8 mouse cellular contexts compared by ENCODE assay signal in genomic region chr11:118202410-118203233, GRCm38 (mm10). TPM values are rescaled to one million over a fixed set of nuclear protein-coding genes. Genes with fewer than 3 reads are reported as not detected.
A peak's percentile ranks its signal among the peaks of the same experiment; 100 is the strongest.
DNase-seq lines count a peak whose midpoint lies in the region; ATAC-seq and TF ChIP-seq lines count a peak whose summit lies in the region.

No protein-coding gene starts in this region.

- H3K36me3 ChIP-seq in liver, postnatal 0 days (replicated peaks; ENCODE audit: insufficient read depth, low read length), result no peaks in the 10 kb centered on the region; the same call in 1 of the 2 replicates

- peak overlapping the region; percentile 58 for H3K4me2 ChIP-seq in liver, postnatal 0 days (ENCODE audit: low read depth, low read length)

- H3K27ac ChIP-seq in cerebellum, adult 2 months (ENCODE audit: insufficient read depth, low read length), result peak overlapping the region; percentile 91
- H3K27ac ChIP-seq in liver, postnatal 0 days (ENCODE audit: low read depth), result peak overlapping the region; percentile 52
- peak overlapping the region; percentile 98 for H3K27ac ChIP-seq in olfactory bulb, adult 2 months (ENCODE audit: insufficient read depth, low read depth, low read length)

- TF ChIP-seq POLR2A in cerebellum, adult 2 months (IDR thresholded peaks at IDR 0.05; ENCODE audit: borderline replicate concordance, insufficient read depth, low read length), result peak; percentile 74
- TF ChIP-seq POLR2A in olfactory bulb, adult 2 months (IDR thresholded peaks at IDR 0.05; ENCODE audit: insufficient read depth, low read depth, low read length), result no peak

- H3K27me3 ChIP-seq in cerebellum, adult 2 months (ENCODE audit: control insufficient read depth, insufficient read depth, low read length), result no peaks in the 10 kb centered on the region
- no peaks in the 10 kb centered on the region for H3K27me3 ChIP-seq in liver, postnatal 0 days (ENCODE audit: insufficient read depth, low read length)

- peak overlapping the region; percentile 54 for H3K9ac ChIP-seq in liver, postnatal 0 days (replicated peaks)

- no peaks in the 10 kb centered on the region for H3K9me3 ChIP-seq in liver, postnatal 0 days (ENCODE audit: low read length)

- no peak for TF ChIP-seq CTCF in cerebellum, adult 2 months (IDR thresholded peaks at IDR 0.05; ENCODE audit: borderline replicate concordance, insufficient read depth, low read depth, low read length)
- TF ChIP-seq CTCF in liver, postnatal 0 days (IDR thresholded peaks at IDR 0.05; ENCODE audit: low read depth), result no peak
- no peak for TF ChIP-seq CTCF in olfactory bulb, adult 2 months (IDR thresholded peaks at IDR 0.05; ENCODE audit: insufficient read depth, low read depth, low read length)

- no peak for TF ChIP-seq EP300 in liver, postnatal 0 days (IDR thresholded peaks at IDR 0.05; ENCODE audit: low read depth)

- peak overlapping the region; percentile 55 for H3K4me3 ChIP-seq in cerebellum, adult 2 months (replicated peaks; ENCODE audit: insufficient read depth, low read depth, low read length)
- H3K4me3 ChIP-seq in liver, postnatal 0 days (ENCODE audit: low read depth, low read length), result no peak overlapping the region; the same call in 1 of the 2 replicates
- peak overlapping the region; percentile 57 for H3K4me3 ChIP-seq in olfactory bulb, adult 2 months (ENCODE audit: insufficient read depth, low read depth, low read length)

- peaks cover 47% of the 10 kb centered on the region for H3K4me1 ChIP-seq in cerebellum, adult 2 months (ENCODE audit: control insufficient read depth, insufficient read depth, low read length)
- H3K4me1 ChIP-seq in liver, postnatal 0 days (ENCODE audit: insufficient read depth), result peaks cover 68% of the 10 kb centered on the region
- H3K4me1 ChIP-seq in olfactory bulb, adult 2 months (ENCODE audit: control insufficient read depth, insufficient read depth, low read length), result peaks cover 57% of the 10 kb centered on the region

- DNase-seq in Muller cell, postnatal 12 days (ENCODE audit: inconsistent ontology term), result peak; percentile 75
- DNase-seq in cerebellum, adult 2 months, result peak; percentile 86 to 88
- peak; percentile 66 to 90 for DNase-seq in frontal cortex, adult 2 months (ENCODE audit: extremely low spot score in 1 of 2, low spot score in 1 of 2)
- DNase-seq in heart, postnatal 4 days, result peak; percentile 70
- DNase-seq in layer of hippocampus, adult 8-10 months (ENCODE audit: low spot score in 2 of 2), result peak; percentile 84 to 85
- DNase-seq in liver, postnatal 0 days, result peak; percentile 55
- DNase-seq in urinary bladder, postnatal 4 days (ENCODE audit: low spot score in 2 of 2), result peak; percentile 61 to 72

- 6% methylated on average over 19 of the region's 19 CpGs for WGBS in cerebellum, adult 2 months
- WGBS in liver, postnatal 0 days (ENCODE audit: insufficient replicate concordance), result 10% methylated on average over 19 of the region's 19 CpGs
- 4% methylated on average over 19 of the region's 19 CpGs for WGBS in olfactory bulb, adult 2 months

- peak; percentile 38 for ATAC-seq in liver, postnatal 0 days

RNA-seq across cellular contexts. Expression of gene Cyth1, which starts 45.8 kb away (rescaled TPM):
- polyA plus RNA-seq in cerebellum, adult 2 months (2012; rRNA removed), result 89.8 and 93.9 TPM in 2 replicates
- polyA plus RNA-seq in frontal cortex, adult 2 months (2012; rRNA removed), result 70.4 and 90.1 TPM in 2 replicates
- total RNA-seq in heart, postnatal 4 days (2021), result 10 to 100 TPM; 38.3 to 39.1 TPM
- 10 to 100 TPM; 84.7 to 96.8 (median 89.4) TPM for total RNA-seq in layer of hippocampus, adult 8-10 months (2022)
- polyA plus RNA-seq in liver, postnatal 0 days (2015; fragmentation: Nextera tagmentation; extraction: Ambion mirVana), result 7.0 and 7.9 TPM in 2 replicates
- not detected in 2 replicates for polyA plus RNA-seq in olfactory bulb, adult 2 months (2012; ENCODE audit: insufficient read depth, insufficient read length, low replicate concordance, missing spikeins)
